Mouse (Mus musculus): ENCODE measurements around the gene Scnn1b. TPM values are rescaled to one million over a fixed set of nuclear protein-coding genes. Genes with fewer than 3 reads are reported as not detected.

Gene Scnn1b
- total and polyA plus RNA-seq, 3 experiments = 0.47 TPM; not detected in 2

GRCm38 (mm10) chr7:121942371-121942770, 77.5 kb downstream of the Scnn1b start:
- Histone ChIP-seq H3K9ac (ENCODE audit: low read depth, low read length) (no peak overlapping the region), H3K79me2 (replicated peaks; ENCODE audit: control insufficient read depth, insufficient read depth, low read length) (no peaks in the 10 kb centered on the region), H3K4me1 (ENCODE audit: control insufficient read depth, insufficient read depth, low read length) (no peaks in the 10 kb centered on the region), H3K27me3 (ENCODE audit: control insufficient read depth, insufficient read depth, low read length) (no peaks in the 10 kb centered on the region), H3K27ac (no peak overlapping the region), H3K36me3 (ENCODE audit: control insufficient read depth, insufficient read depth, low read length) (no peaks in the 10 kb centered on the region), H3K4me3 (no peak overlapping the region)
- intact Hi-C loops (cut with DNase I) = no loop called here
- TF ChIP-seq CTCF (IDR thresholded peaks at IDR 0.05) (no peak), EP300 (IDR thresholded peaks at IDR 0.05; ENCODE audit: insufficient read depth, low read depth, low read length) (no peak), POLR2A (IDR thresholded peaks at IDR 0.05; ENCODE audit: insufficient read depth, low read depth, low read length) (no peak)
- no peak for DNase-seq
- 81% methylated on average over 2 of the region's 2 CpGs for WGBS

GRCm38 (mm10) chr7:121946196-121946595, 81.4 kb downstream of the Scnn1b start:
- H3K4me1 ChIP-seq (ENCODE audit: control insufficient read depth, insufficient read depth, low read length) = no peaks in the 10 kb centered on the region
- TF ChIP-seq CTCF (IDR thresholded peaks at IDR 0.05) (no peak), POLR2A (IDR thresholded peaks at IDR 0.05; ENCODE audit: insufficient read depth, low read depth, low read length) (no peak), EP300 (IDR thresholded peaks at IDR 0.05; ENCODE audit: insufficient read depth, low read depth, low read length) (no peak)
- intact Hi-C loops (cut with DNase I) = no loop called here

GRCm38 (mm10) chr7:121947513-121947912, 82.7 kb downstream of the Scnn1b start:
- WGBS = 69% methylated on average over 4 of the region's 4 CpGs
- intact Hi-C loops (cut with DNase I) = no loop called here
- no peaks in the 10 kb centered on the region for H3K79me2 ChIP-seq (replicated peaks; ENCODE audit: control insufficient read depth, insufficient read depth, low read length)
- H3K4me3 ChIP-seq = no peak overlapping the region
- no peak for DNase-seq
- H3K4me1 ChIP-seq (ENCODE audit: control insufficient read depth, insufficient read depth, low read length) = no peaks in the 10 kb centered on the region
- no peak for TF ChIP-seq EP300 (IDR thresholded peaks at IDR 0.05; ENCODE audit: insufficient read depth, low read depth, low read length)
- no peak for TF ChIP-seq CTCF (IDR thresholded peaks at IDR 0.05)
- no peak for TF ChIP-seq POLR2A (IDR thresholded peaks at IDR 0.05; ENCODE audit: insufficient read depth, low read depth, low read length)
- H3K36me3 ChIP-seq (ENCODE audit: control insufficient read depth, insufficient read depth, low read length) = no peaks in the 10 kb centered on the region
- no peaks in the 10 kb centered on the region for H3K27me3 ChIP-seq (ENCODE audit: control insufficient read depth, insufficient read depth, low read length)
- H3K27ac ChIP-seq = no peak overlapping the region
- H3K9ac ChIP-seq (ENCODE audit: low read depth, low read length) = no peak overlapping the region

More at GRCm38 (mm10) chr7:121946196-121946595, 81.4 kb downstream of the Scnn1b start:
- no peak overlapping the region for H3K27ac ChIP-seq
- no peaks in the 10 kb centered on the region for H3K79me2 ChIP-seq (replicated peaks; ENCODE audit: control insufficient read depth, insufficient read depth, low read length)
- H3K4me3 ChIP-seq = no peak overlapping the region
- 68% methylated on average over 5 of the region's 5 CpGs for WGBS
- no peak overlapping the region for H3K9ac ChIP-seq (ENCODE audit: low read depth, low read length)
- no peaks in the 10 kb centered on the region for H3K36me3 ChIP-seq (ENCODE audit: control insufficient read depth, insufficient read depth, low read length)
- no peaks in the 10 kb centered on the region for H3K27me3 ChIP-seq (ENCODE audit: control insufficient read depth, insufficient read depth, low read length)
- no peak for DNase-seq

GRCm38 (mm10) chr7:121954891-121955669, 90.2 kb downstream of the Scnn1b start:
- DNase-seq = no peak
- no peak for TF ChIP-seq CTCF (IDR thresholded peaks at IDR 0.05)
- no peak for TF ChIP-seq EP300 (IDR thresholded peaks at IDR 0.05; ENCODE audit: insufficient read depth, low read depth, low read length)
- TF ChIP-seq POLR2A (IDR thresholded peaks at IDR 0.05; ENCODE audit: insufficient read depth, low read depth, low read length) = no peak
- no peak overlapping the region for H3K27ac ChIP-seq
- H3K4me3 ChIP-seq = no peak overlapping the region
- H3K27me3 ChIP-seq (ENCODE audit: control insufficient read depth, insufficient read depth, low read length) = no peaks in the 10 kb centered on the region
- H3K36me3 ChIP-seq (ENCODE audit: control insufficient read depth, insufficient read depth, low read length) = no peaks in the 10 kb centered on the region
- no peaks in the 10 kb centered on the region for H3K79me2 ChIP-seq (replicated peaks; ENCODE audit: control insufficient read depth, insufficient read depth, low read length)
- no peak overlapping the region for H3K9ac ChIP-seq (ENCODE audit: low read depth, low read length)
- 90% methylated on average over 11 of the region's 11 CpGs for WGBS
- H3K4me1 ChIP-seq (ENCODE audit: control insufficient read depth, insufficient read depth, low read length) = no peaks in the 10 kb centered on the region
- intact Hi-C loops (cut with DNase I) = no loop called here

- H3K79me2 ChIP-seq (replicated peaks; ENCODE audit: control insufficient read depth, insufficient read depth, low read length) = no peaks in the 10 kb centered on the region
- H3K27me3 ChIP-seq (ENCODE audit: control insufficient read depth, insufficient read depth, low read length) = no peaks in the 10 kb centered on the region
- no peaks in the 10 kb centered on the region for H3K4me1 ChIP-seq (ENCODE audit: control insufficient read depth, insufficient read depth, low read length)
- intact Hi-C loops (cut with DNase I) = no loop called here
- no peak overlapping the region for H3K9ac ChIP-seq (ENCODE audit: low read depth, low read length)
- H3K36me3 ChIP-seq (ENCODE audit: control insufficient read depth, insufficient read depth, low read length) = no peaks in the 10 kb centered on the region
- no peak for DNase-seq
- no peak overlapping the region for H3K4me3 ChIP-seq
- 86% methylated on average over 12 of the region's 12 CpGs for WGBS
- H3K27ac ChIP-seq = no peak overlapping the region
- no peak for TF ChIP-seq EP300 (IDR thresholded peaks at IDR 0.05; ENCODE audit: insufficient read depth, low read depth, low read length)
- TF ChIP-seq CTCF (IDR thresholded peaks at IDR 0.05) = no peak
- TF ChIP-seq POLR2A (IDR thresholded peaks at IDR 0.05; ENCODE audit: insufficient read depth, low read depth, low read length) = no peak
Observed at GRCm38 (mm10) chr7:121955802-121956201, 91.0 kb downstream of the Scnn1b start.

GRCm38 (mm10) chr7:121961913-121962570, 97.2 kb downstream of the Scnn1b start:
- no peaks in the 10 kb centered on the region for H3K4me1 ChIP-seq (ENCODE audit: control insufficient read depth, insufficient read depth, low read length)
- no peak overlapping the region for H3K9ac ChIP-seq (ENCODE audit: low read depth, low read length)
- intact Hi-C loops (cut with DNase I) = loop anchor here (2.0 kb wide), 1 partner anchor 63 kb away; no protein-coding TSS in a partner anchor
- H3K79me2 ChIP-seq (replicated peaks; ENCODE audit: control insufficient read depth, insufficient read depth, low read length) = no peaks in the 10 kb centered on the region
- TF ChIP-seq EP300 (IDR thresholded peaks at IDR 0.05; ENCODE audit: insufficient read depth, low read depth, low read length) (no peak), CTCF (IDR thresholded peaks at IDR 0.05) (no peak), POLR2A (IDR thresholded peaks at IDR 0.05; ENCODE audit: insufficient read depth, low read depth, low read length) (no peak)
- 65% methylated on average over 7 of the region's 7 CpGs for WGBS
- no peak overlapping the region for H3K4me3 ChIP-seq
- H3K27ac ChIP-seq = no peak overlapping the region
- DNase-seq = no peak
- no peaks in the 10 kb centered on the region for H3K27me3 ChIP-seq (ENCODE audit: control insufficient read depth, insufficient read depth, low read length)
- H3K36me3 ChIP-seq (ENCODE audit: control insufficient read depth, insufficient read depth, low read length) = no peaks in the 10 kb centered on the region
